Mouse (Mus musculus) brain, embryonic 14.5 days (tissue): ENCODE data around the gene Lgals2. TPM values are rescaled to one million over a fixed set of nuclear protein-coding genes. Genes with fewer than 3 reads are reported as not detected.
"Not testable (repeated sequence)": the region's sequence is repeated elsewhere in the genome, so short reads cannot be mapped to it uniquely, and the experiment has no call there.

ENCODE experiments used
- DNase-seq: peaks from one replicate; pipeline ENCODE4 v3.0.0-alpha.2; 2011; ENCODE audit warnings: low read depth
- CTCF ChIP-seq: fragments of 200-500 bp; IDR thresholded peaks from 2 replicates; pipeline ENCODE4 v1.5.1; 2012; ENCODE audit warnings: inconsistent platforms, mild to moderate bottlenecking, moderate library complexity, borderline replicate concordance; ENCODE audit not compliant: insufficient read depth, insufficient read length; ENCODE audit errors: extremely low read depth
- POLR2A ChIP-seq: fragments of 200-500 bp; IDR thresholded peaks from 2 replicates; pipeline ENCODE4 v1.6.1; 2012; ENCODE audit warnings: mild to moderate bottlenecking, inconsistent platforms, borderline replicate concordance; ENCODE audit not compliant: poor library complexity, insufficient read depth, insufficient read length, severe bottlenecking; ENCODE audit errors: extremely low read depth
- polyA plus RNA-seq: library from polyadenylated mRNA; depleted of rRNA; stranded (reverse); fragments of >200 nt; gene quantifications from 2 replicates; pipeline ENCODE4 v1.2.3, GENCODE M21; 2012

Lgals2 gene
- polyA plus RNA-seq, 1 experiment: 0.16 TPM

GRCm38 (mm10) chr15:78868398-78868797, 13.1 kb upstream of the Lgals2 start:
- DNase-seq: peak; percentile 93

GRCm38 (mm10) chr15:78863852-78864253, 8.5 kb upstream of the Lgals2 start:
- TF ChIP-seq POLR2A (no peak), CTCF (no peak)
- no peak for DNase-seq

More at GRCm38 (mm10) chr15:78868398-78868797, 13.1 kb upstream of the Lgals2 start:
- TF ChIP-seq POLR2A (no peak), CTCF (no peak)

- no peak for DNase-seq
- TF ChIP-seq POLR2A (no peak), CTCF (no peak)
These were observed 7.8 kb upstream of the Lgals2 start for GRCm38 (mm10) chr15:78863154-78863553.

- DNase-seq: no peak
- TF ChIP-seq CTCF (no peak), POLR2A (no peak)
These were observed 7.0 kb upstream of the Lgals2 start for GRCm38 (mm10) chr15:78862280-78862679.

- TF ChIP-seq CTCF: no peak
- TF ChIP-seq POLR2A: no peak
- DNase-seq: no peak
These were observed 4.4 kb upstream of the Lgals2 start for GRCm38 (mm10) chr15:78859714-78860113.

GRCm38 (mm10) chr15:78859311-78859710, 4.0 kb upstream of the Lgals2 start:
- no peak for TF ChIP-seq POLR2A
- no peak for DNase-seq

GRCm38 (mm10) chr15:78857009-78857408, 1.7 kb upstream of the Lgals2 start:
- DNase-seq: no peak

GRCm38 (mm10) chr15:78851505-78852153, 3.7 kb downstream of the Lgals2 start:
- peak; percentile 90 for DNase-seq
- TF ChIP-seq POLR2A (no peak), CTCF (peak; percentile 93)

More at GRCm38 (mm10) chr15:78857009-78857408, 1.7 kb upstream of the Lgals2 start:
- TF ChIP-seq CTCF (no peak), POLR2A (no peak)

- DNase-seq: no peak
- TF ChIP-seq POLR2A: no peak
- TF ChIP-seq CTCF: no peak
These were observed 4.4 kb downstream of the Lgals2 start for GRCm38 (mm10) chr15:78850944-78851343.

- no peak for DNase-seq
- TF ChIP-seq CTCF (no peak), POLR2A (no peak)
These were observed 5.1 kb downstream of the Lgals2 start for GRCm38 (mm10) chr15:78850059-78850824.

GRCm38 (mm10) chr15:78849485-78849884, 5.8 kb downstream of the Lgals2 start:
- TF ChIP-seq CTCF (no peak), POLR2A (no peak)
- no peak for DNase-seq

- TF ChIP-seq POLR2A (no peak), CTCF (peak; percentile 87)
These were observed 6.9 kb downstream of the Lgals2 start for GRCm38 (mm10) chr15:78848467-78848866.

GRCm38 (mm10) chr15:78846805-78847204, 8.5 kb downstream of the Lgals2 start:
- not testable (repeated sequence) for DNase-seq

More at GRCm38 (mm10) chr15:78848467-78848866, 6.9 kb downstream of the Lgals2 start:
- DNase-seq: peak; percentile 71

- no peak for DNase-seq
These were observed 9.0 kb downstream of the Lgals2 start for GRCm38 (mm10) chr15:78846352-78846751.

More at GRCm38 (mm10) chr15:78846352-78846751, 9.0 kb downstream of the Lgals2 start:
- TF ChIP-seq POLR2A (no peak), CTCF (no peak)
